Mouse (Mus musculus): Measurements from ENCODE around the gene Gemin2.
A peak's percentile ranks its signal among the peaks of the same experiment; 100 is the strongest.
"Not testable (repeated sequence)": the region's sequence is repeated elsewhere in the genome, so short reads cannot be mapped to it uniquely, and the experiment has no call there.

Gemin2 gene

DNA sequence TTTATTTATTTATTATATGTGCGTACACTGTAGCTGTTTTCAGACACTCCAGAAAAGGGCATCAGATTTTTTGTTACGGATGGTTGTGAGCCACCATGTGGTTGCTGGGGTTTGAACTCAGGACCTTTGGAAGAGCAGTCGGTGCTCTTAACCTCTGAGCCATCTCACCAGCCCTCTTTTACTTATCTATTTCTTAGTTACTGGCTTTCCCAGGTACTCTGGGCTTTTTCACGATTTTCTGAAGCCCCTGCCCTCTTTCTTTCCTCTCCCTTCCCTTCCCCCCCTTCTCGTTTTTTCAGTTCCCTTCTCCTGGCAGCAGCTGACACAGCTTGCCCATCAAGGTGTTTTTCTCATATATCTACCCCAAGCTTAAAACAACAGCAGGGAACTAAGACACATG, 45.0 kb downstream of the Gemin2 start:
- not testable (repeated sequence) for DNase-seq

DNA sequence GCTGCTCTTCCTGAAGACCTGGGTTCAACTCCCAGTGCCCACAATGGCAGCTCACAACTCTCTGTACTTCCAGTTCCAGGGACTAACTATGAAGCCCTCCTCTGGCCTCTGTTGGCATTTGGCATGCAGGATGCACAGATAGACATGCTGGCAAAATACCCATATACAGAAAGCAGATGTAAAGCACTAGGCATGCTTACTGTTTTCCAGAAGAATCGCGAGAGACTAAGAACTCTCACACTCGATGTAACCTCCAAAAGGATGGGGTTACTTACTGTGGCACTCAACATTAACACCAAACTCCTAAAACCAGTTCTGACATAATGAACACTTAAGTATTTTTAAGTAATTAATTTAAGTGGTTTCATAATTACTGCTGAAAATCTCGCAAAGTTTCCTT, 47.1 kb downstream of the Gemin2 start:
- no peak for DNase-seq

DNA sequence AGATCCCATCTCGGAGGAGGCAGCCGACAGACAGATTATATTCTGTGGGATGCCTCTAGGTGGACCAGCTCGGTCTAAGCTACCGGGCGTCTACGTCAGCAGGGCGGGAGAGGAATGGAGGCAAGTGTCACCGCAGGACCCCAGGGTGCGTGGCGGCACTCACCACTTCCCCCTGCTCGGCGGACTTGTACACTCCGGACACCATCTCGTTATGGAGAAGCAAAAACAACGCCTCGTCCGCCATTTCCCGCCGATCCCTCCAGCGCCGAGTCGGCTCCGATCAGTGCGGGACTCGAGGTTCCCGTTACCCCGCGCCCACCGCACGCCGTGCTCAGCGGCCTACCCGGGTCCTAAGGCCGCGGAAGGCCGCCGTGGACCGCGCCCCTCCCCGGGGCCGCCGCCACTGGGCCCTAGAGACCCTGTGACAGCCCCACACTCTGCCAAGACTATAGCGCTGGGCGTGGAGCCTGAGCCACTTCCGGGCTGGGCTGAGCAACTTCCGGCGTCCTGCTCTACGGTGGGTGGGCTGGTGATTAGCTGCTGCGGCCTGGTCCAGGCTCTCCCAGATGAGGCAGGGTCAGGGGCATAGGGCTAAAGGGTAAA, 47.9 kb downstream of the Gemin2 start, which contains the start of gene Trappc6b:
Trappc6b (minus strand) TSS at position 480 of the 603 bp plus-strand sequence.
- DNase-seq, result peak; percentile 81 to 91

DNA sequence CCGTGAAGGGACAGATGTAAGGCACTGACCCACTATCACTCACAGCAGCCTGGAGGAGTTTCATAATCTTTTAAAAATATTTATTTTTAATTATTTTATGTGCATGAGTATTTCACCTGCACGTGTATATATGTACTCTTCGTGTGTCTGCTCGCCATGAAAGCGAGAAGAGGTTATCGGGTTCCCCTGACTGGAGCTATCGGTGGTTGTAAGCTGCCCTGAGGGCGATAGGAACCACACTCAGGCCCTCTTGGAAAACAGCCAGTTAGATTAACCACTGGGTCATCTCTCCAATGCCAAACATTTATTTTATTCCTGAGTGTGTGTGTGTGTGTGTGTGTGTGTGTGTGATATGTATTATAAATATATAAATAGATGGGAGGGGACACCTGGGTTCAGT, 51.6 kb downstream of the Gemin2 start:
- no peak for DNase-seq

DNA sequence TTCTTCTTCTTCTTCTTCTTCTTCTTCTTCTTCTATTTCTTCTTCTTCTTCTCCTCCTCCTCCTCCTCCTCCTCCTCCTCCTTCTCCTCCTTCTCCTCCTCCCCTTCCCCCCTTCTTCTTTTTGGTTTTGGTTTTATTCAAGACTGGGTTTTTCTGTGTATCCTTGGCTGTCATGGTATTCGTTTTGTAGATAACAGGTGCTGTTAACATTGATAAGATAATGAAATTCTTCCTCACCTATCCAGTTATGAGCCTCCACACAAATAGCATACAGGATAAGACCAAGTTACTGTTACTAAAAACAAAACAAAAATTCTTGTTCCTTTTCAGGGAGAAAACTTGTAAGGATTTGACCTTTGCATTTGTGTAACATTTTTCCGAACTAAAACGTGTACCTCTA, 52.6 kb downstream of the Gemin2 start:
- no peak for DNase-seq

DNA sequence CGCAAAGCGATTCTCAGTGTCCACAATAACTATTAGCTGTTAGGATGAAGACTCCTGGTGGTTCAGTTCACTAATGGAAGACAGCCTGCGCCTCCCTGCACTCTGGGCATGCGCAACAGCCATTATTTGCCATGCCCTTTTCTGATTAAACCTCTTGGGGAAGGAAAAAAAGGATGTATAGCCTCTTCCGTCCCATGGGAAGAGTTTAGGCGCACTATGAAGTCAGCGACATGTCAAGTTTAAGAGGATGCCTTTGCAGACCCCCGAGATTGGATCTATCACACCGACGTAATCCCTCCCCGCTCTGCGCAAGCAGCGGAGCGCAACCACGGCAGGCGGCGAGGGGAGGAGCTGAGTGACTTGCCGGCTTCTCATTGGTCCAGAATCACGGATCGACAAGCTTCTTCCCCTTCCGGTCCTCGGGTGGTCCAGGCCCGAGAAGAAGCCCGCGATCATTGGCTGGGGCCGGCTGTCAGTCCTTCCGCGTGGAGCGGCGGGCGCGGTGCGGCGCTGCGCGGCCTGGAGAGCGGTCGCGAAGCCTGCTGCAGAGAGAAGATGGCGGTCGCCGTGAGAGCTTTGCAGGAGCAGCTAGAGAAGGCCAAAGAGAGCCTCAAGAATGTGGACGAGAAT, 53.4 kb downstream of the Gemin2 start, which contains the start of gene Pnn:
Pnn (plus strand) TSS at position 437 of the 630 bp plus-strand sequence.
- peak; percentile 97 to 100 for DNase-seq

DNA sequence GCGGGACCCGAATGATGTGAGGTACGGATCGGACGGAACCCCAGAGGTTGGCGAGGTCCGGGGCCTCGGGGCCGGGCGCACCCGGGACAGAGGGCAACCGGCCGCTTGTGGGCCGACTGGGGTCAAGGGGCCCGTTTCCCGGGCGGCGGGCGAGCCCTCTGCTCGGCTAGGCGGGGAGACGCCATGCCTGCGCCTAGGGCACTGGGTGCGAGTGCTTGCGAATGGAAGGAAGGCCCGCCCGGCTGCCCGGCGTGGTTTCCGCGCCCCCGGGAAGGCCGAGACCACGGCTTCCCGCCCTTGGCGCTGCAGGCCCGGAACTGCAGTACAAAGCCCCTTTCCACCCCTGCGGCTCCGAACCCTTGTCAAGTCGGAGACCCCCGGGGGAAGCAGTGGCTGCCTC, 53.9 kb downstream of the Gemin2 start:
- DNase-seq, result no peak

DNA sequence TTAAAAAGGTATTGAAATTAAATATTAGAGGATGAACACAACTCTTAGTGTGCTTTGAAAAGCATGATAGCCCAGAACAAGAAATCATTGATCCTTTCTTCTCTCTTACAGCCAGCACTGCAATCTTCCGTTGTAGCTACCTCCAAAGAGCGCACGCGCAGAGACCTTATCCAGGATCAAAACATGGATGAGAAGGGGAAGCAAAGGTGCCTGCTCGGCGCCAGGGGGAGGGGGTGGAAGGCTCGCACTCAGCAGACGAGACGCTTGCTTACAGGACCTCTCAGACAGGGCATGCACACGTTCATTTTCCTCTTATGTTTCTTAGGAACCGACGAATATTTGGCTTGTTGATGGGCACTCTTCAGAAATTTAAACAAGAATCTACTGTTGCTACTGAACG, 55.6 kb downstream of the Gemin2 start:
- DNase-seq, result no peak

DNA sequence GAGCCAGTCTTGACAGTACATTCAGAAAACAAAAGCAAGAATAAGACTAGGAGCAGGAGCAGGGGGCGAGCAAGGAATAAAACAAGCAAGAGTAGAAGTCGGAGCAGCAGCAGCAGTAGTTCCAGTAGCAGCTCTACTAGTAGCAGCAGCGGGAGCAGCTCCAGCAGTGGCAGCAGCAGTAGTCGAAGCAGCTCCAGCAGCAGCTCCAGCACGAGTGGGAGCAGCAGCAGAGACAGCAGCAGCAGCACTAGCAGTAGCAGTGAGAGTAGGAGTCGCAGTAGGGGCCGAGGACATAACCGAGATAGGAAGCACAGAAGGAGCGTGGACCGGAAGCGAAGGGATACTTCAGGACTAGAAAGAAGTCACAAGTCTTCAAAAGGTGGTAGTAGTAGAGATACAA, 59.1 kb downstream of the Gemin2 start:
- no peak for DNase-seq

DNA sequence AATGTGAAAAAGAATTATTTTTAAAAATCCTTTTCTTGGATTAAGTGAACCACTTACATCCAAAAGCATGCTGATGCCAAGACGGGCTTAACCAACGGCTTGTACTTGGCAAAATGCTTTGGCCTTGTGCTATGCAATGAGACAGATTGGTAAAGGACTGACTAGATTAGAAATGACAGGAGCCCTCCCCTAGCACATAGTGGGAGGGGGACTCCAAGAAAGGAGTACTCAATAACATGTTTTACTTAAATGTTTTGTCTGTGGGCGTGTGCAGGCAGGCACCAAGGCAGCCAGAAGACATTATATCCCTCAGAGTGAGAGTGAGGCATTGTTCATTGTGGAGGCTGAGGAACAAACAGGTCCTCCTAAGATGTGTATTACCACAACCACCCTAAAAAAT, 60.9 kb downstream of the Gemin2 start:
- DNase-seq, result no peak

DNA sequence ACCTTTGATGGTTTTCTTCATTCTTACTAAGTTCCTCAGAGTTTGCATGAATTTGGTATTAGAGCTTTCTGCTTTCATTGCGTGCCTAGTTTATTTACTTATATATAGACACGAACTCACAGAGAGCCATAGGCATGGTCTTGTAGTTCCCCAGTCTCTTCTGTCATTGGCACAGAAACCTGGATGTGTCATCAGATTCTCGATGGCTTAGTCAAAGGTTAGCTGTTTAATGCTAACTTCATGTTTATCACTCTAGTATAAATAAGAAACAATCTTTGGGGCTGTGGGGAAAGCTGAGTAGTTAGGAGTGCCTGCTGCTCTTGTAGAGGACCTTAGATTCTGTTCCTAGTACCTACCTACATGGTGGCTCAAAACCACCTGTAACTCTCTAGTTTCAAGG, 63.8 kb downstream of the Gemin2 start:
- DNase-seq, result no peak

DNA sequence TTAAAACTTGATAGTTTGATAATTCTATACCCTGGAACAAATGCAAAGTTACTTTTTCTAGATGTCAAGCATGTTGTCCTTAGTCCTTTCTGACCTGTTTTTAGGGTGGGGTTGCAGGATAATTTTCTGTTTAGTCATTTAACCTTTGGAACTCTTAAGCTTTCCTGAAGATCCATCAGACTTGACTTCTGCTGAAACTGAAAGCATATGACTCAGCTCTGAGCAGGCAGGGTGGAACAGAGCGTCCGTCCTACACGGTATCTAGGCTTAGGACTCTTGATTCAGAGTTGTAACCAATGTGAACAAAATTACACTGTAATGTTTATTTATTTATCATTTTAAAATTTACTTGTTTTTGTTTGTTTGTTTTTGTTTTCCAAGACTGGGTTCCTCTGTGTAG, 64.7 kb downstream of the Gemin2 start:
- no peak for DNase-seq

Measured in kidney, postnatal 25 days (tissue).